Mouse (Mus musculus) left cerebral cortex, adult 2 months (tissue): ENCODE measurements around the gene Tom1l2. TPM values are rescaled to one million over a fixed set of nuclear protein-coding genes. Genes with fewer than 3 reads are reported as not detected.

Source experiments
- DNase-seq, 2 experiments: peaks; one replicate each; pipeline ENCODE4 v3.0.0; 2021 to 2022; ENCODE audit warnings: low spot score in 2 of 2, mixed read lengths in 1 of 2; ENCODE audit errors: extremely low spot score in 1 of 2
- H3K27ac ChIP-seq: fragments of 200-600 bp; 2 replicates; pipeline ENCODE4 v1.8.1; 2022
- H3K4me3 ChIP-seq: fragments of 200-600 bp; 2 replicates; pipeline ENCODE4 v1.8.1; 2022
- CTCF ChIP-seq: fragments of 200-600 bp; IDR thresholded peaks from 2 replicates; pipeline ENCODE4 v1.8.1; 2022; ENCODE audit warnings: antibody characterized with exemption, mild to moderate bottlenecking, moderate library complexity
- intact Hi-C: fragments of 180-260 bp; cut with DNase I; formaldehyde crosslinking; loops from one replicate; pipeline ENCODE4 v1.15.1; 2025
- total RNA-seq, 2 experiments: library from RNA; stranded (reverse); gene quantifications; 2 replicates each; pipeline ENCODE4 v1.2.3; 2021

Tom1l2 gene
- total RNA-seq, 2 experiments from 2014 or later = 216 to 221 TPM

DNA sequence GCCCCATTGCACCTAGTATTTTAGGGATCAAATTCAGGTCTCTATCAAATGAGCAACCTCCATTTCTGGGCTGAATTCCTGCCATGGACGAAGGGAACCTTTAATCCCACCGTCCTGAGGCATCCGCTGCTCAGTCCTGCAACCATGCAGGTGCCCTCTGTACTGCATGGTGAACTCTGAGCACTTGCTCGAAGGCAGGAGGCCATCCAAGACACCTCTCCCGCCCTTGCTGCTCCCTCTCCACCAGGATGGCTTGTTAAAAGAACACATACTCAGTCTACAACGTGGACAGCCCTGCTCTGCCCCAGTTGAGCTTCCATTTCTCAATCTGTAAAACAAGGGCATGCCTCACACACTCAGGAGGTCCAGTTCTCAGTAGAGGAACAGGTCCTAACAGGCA lies 144.5 kb downstream of the Tom1l2 start:
- intact Hi-C loops = no loop called here
- Histone ChIP-seq H3K27ac (no peak overlapping the region; the same call in 1 of the 2 replicates), H3K4me3 (no peak overlapping the region)
- DNase-seq = no peak
- TF ChIP-seq CTCF = no peak

DNA sequence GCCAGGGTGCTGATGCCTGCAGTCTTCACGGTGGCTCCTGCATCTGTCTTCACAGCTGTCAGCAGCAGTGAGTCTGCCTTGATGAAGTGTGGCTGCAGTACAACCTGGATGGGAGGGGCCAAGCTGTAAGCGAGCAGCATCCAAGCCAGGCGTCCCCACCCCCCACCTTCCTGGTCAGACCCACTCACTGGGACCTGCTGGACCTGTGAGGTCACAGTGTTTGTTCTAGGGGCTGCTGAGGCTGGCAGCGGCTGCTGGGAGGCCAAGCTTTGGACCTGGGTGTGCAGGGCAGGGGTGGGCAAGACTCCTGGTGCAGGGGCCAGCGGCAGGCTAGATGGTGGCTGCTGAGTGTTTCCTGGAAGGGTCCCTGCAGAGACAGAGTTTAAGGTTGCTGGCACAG lies 146.5 kb downstream of the Tom1l2 start:
- no peak overlapping the region for H3K27ac ChIP-seq
- intact Hi-C loops = no loop called here
- H3K4me3 ChIP-seq = no peak overlapping the region
- DNase-seq = no peak
- TF ChIP-seq CTCF = no peak

DNA sequence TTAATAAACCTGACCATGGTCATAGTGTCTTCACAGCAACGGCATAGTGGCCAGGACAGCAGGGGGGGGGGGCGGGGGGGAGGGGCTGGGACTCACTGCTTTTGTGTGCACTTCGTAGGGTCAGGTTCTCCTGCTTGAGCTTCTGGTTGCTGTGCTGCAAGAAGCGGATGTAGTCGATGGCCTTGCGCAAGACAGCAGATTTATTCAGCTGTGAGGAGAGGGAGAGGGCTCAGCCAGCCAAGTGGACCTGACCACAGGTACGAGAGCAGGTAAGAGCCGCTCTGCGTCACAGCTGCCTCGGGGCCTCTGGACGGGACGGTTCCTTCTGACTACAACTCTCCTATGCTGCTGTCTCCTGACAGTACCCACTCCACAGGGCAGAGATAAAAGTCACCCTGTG lies 147.7 kb downstream of the Tom1l2 start:
- no peak for TF ChIP-seq CTCF
- DNase-seq = no peak
- intact Hi-C loops = no loop called here
- H3K27ac ChIP-seq = no peak overlapping the region
- H3K4me3 ChIP-seq = no peak overlapping the region

DNA sequence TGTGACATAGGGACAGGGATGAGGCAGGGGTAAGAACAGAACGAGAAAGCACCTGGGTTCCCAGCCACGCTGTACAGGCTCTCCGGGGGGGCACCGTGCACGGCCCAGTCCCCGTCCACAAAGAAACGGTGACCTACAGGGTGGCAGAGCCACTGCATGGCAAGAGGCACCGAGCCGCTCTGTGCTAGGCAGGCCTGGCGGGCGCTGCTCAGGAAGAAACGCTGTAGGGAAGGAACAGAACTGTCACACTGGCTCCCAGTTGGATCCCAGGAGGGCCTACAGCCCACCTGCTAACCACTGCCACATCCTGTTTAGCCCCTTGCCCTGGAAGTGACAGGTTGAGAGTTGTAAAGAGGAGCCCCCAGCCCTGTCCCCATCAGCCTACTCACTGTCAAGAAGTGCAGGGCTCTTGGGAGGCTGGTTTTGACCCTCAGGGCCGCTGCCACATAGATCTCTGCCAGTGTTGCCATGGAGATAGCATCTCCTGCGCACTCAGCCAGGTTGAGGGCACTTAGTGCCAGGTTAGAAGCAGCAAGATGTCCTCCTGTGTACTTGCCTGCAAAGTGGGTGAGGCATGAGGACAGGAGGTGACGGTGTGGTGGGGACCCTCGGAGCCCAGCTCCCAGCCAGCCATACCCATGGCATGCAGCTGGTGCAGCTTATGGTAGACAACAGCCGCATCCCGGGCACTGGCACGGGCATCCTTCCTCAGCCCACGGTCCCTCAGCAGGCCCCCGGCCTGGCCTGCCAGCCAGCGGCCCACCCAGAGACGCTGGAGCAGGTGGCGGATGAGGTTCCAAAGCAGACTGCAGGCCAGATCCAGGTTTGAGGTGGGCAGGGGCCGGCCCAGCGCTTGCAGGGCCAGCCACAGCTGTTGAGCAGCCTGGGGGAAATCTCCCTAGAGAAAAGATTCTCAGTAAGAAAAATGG lies 149.7 kb downstream of the Tom1l2 start:
- DNase-seq = no peak
- Histone ChIP-seq H3K27ac (no peak overlapping the region), H3K4me3 (no peak overlapping the region)
- intact Hi-C loops = no loop called here
- TF ChIP-seq CTCF = no peak

DNA sequence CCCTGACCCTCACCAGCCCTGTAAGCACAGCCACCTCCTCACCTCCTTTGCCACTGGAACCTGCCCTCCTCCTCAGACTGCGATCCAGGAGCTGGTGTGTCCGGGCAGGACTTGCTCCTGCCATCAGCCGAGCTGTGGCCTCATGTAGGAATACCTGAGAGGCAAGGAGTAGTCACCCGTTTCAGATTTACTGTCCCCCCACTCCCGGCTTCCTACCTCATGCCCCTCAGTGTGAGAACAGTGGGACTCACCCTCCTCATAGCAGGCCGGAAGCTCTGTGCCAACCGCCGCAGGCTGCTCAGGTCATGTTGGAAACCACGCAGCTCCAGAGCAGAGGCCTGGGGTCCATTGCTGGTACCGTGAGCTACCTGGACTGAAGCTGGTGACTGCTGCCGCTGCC lies 152.3 kb downstream of the Tom1l2 start:
- no peak for TF ChIP-seq CTCF
- H3K27ac ChIP-seq = no peak overlapping the region
- intact Hi-C loops = loop anchor here (2.0 kb wide), 1 partner anchor 212 kb away; no protein-coding TSS in a partner anchor
- H3K4me3 ChIP-seq = no peak overlapping the region
- no peak for DNase-seq

DNA sequence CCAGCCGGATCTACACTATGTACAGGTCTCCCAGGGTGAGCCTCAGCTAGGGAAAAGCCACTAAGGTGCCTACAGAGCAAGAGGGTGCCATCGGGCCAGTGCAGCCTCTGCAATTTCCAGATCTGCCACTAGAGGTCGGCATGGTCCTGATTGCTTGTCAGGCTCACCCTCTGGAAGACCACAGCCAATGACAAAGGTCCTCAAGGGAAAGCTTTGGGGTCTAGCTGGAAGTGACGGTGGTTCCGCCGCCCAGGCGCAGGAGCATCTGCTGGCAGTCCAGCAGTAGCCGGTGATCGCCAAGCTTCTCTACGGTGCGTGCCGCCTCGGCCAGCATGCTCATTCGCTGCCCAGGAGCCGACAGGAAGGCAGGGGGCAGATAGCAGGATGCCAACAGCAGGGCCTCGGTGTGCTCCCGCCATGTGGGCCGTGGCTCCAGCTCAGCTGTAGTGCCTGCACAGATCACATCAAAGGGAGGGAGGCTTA lies 153.0 kb downstream of the Tom1l2 start:
- intact Hi-C loops = loop anchor here (2.0 to 5.0 kb wide), 3 partner anchors 93 to 317 kb away; no protein-coding TSS in a partner anchor
- Histone ChIP-seq H3K27ac (peak overlapping the region; percentile 45; the same call in 1 of the 2 replicates), H3K4me3 (no peak overlapping the region)
- peak; percentile 90 to 96 for DNase-seq
- peak; percentile 100 for TF ChIP-seq CTCF

DNA sequence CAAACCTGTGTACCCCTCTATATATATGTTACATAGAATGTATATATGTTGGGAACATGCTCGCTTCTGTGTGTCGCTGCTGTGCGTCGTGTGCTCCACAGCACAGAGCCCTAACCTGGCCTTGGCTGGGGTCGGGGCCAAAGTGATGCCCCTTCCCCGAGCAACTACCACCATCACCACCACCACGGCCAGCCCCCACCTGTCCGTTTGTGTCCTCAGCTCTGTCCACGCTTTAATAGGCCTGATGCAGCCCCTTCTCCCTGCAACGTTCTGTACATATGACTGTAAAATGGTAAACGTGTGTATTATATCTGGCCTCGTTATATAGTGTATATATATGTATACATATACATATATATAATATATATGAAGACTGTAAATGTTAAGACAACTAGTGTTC lies 154.1 kb downstream of the Tom1l2 start:
- intact Hi-C loops = loop anchor here (2.0 to 5.0 kb wide), 2 partner anchors 94 to 316 kb away; no protein-coding TSS in a partner anchor

DNA sequence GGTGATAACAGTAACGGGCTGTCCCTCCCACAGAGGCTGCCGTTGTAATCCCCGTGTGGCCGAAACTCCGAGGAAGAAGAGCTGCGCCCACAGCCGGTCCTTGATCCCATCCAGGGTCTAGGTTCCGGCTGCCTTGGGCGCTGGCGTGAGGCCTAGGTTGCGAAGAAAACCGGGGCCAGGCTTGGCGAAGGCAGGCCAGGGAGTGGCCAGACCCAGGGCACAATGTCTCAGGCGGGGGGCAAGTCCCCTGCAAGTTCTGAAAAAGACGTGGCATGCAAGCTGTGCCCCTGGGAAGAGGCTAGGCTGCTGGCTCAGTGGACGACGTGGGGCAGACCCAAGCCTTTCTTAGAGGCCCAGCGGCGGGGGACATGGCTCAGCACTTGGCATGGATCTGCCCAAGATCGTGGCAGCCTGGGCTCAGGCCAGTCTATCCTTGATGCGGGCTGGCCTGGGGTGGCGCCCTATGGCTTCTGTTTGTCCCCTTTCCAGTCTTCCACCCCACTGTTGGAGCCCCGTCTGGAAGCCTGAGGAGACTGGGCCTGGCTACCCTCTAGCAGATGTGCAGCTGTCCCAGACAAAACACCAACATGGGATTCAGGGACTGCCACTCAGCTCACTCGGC lies 154.6 kb downstream of the Tom1l2 start:
- intact Hi-C loops = loop anchor here (2.0 to 5.0 kb wide), 2 partner anchors 95 to 316 kb away; no protein-coding TSS in a partner anchor
- no peak for DNase-seq
- H3K27ac ChIP-seq = no peak overlapping the region
- no peak for TF ChIP-seq CTCF
- H3K4me3 ChIP-seq = no peak overlapping the region

More for the DNA sequence above, 154.1 kb downstream of the Tom1l2 start:
- H3K4me3 ChIP-seq = no peak overlapping the region
- no peak overlapping the region for H3K27ac ChIP-seq
- no peak for DNase-seq
- TF ChIP-seq CTCF = no peak

DNA sequence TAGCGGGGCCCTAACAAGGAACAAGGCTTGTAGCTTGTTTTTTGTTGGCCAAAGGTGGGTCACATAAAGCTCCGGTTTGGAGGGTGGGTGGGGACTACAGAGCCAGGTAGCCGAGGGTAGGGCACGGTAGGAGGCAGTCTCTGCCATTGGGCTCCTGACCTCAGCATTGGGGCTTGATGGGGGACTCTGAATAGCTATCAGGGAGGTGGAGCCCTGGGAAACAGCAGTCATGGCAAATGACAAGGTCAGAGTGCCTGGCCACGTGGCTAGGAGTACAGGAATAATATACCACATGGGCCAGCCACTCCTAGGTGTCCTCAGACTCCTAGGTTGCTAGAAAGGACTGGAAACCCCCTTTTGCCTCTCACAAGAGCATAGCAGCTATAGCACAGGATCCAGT lies 156.4 kb downstream of the Tom1l2 start:
- TF ChIP-seq CTCF = no peak
- H3K4me3 ChIP-seq = no peak overlapping the region
- DNase-seq = no peak
- intact Hi-C loops = loop anchor here (5.0 kb wide), 1 partner anchor 314 kb away; no protein-coding TSS in a partner anchor
- no peak overlapping the region for H3K27ac ChIP-seq

DNA sequence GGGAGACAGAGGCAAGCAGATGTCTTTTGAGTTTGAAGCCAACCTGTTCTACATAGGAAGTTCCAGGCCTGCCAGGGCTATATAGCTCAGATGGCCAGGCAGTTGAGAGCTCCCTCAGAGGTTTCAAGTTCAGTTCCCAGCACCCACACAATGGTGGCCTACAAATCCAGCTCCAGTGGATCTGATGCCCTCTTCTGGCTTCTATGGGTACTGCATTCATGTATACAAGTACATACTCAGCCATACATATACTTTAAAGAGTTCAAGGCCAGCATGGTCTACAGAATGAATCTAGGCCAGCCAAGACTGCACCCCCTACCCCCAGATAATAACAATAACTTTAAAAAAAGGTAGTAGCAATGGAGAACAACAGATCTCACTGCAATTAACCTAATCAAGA lies 157.6 kb downstream of the Tom1l2 start:
- DNase-seq = no peak
- TF ChIP-seq CTCF = peak; percentile 58
- intact Hi-C loops = loop anchor here (5.0 kb wide), 1 partner anchor 313 kb away; no protein-coding TSS in a partner anchor
- H3K27ac ChIP-seq = no peak overlapping the region
- H3K4me3 ChIP-seq = no peak overlapping the region

DNA sequence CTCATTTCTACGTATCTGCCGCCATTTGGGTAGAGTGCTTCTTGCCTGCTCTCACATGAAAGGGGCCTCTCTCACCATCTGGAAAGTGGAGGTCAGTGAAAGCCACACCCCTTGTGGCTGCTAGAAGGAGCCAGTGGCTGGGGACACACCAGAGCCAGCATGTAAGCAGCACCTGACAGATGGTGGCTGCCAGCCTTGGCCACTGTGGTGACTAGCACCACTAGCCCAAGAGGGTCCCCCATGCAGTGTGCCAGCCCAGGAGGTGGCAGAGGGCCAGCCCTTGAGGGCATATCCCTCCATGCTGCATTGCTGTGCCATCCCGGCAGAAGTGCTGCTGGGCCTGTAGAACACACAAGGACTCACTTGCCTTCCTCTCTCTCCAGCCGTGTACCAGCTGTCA lies 159.1 kb downstream of the Tom1l2 start:
- no peak for TF ChIP-seq CTCF
- H3K4me3 ChIP-seq = no peak overlapping the region
- intact Hi-C loops = no loop called here
- no peak overlapping the region for H3K27ac ChIP-seq
- DNase-seq = no peak

DNA sequence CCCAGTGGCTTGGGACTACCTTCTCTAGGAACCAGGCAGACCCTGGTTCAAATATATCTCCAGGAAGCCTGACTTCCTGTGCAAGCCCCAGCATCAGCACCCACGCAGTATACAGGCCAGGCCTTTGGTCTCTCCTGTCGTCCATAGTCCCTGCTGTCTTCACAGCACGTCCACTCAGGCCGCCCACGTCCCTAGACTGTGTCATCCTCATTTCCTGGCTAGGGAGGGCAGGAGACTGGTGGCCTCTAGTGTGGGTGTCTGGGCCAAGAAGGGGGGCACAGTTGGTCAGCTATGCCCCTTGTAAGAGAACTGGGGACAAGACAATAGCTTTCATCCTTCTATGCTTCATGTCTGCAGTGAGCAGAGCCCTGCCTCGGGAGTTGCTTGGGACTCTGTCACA lies 160.2 kb downstream of the Tom1l2 start:
- DNase-seq = no peak
- intact Hi-C loops = no loop called here
- no peak for TF ChIP-seq CTCF
- Histone ChIP-seq H3K4me3 (no peak overlapping the region), H3K27ac (peak overlapping the region; percentile 17; the same call in 1 of the 2 replicates)
